Mouse (Mus musculus) gastrocnemius, adult 18-20 months (tissue): ENCODE measurements at regions not wholly inside any gene's neighbourhood (a gene's known extent, or its start where the extent isn't known, plus 50 kb on each side); places are given as distances from the start of the nearest gene placed in this dataset.

Experiments
- DNase-seq: peaks from one replicate; pipeline ENCODE4 v3.0.0; 2021; ENCODE audit warnings: low spot score

- DNase-seq = no peak
These were observed 429.5 kb upstream of the Pbx1 start for GRCm38 (mm10) chr1:168861577-168861976.

GRCm38 (mm10) chr1:168823184-168823583 lies 391.1 kb upstream of the Pbx1 start:
- no peak for DNase-seq

GRCm38 (mm10) chr1:168818381-168818780 lies 386.3 kb upstream of the Pbx1 start:
- no peak for DNase-seq

- no peak for DNase-seq
These were observed 375.0 kb upstream of the Pbx1 start for GRCm38 (mm10) chr1:168807084-168807483.

- DNase-seq = no peak
These were observed 373.4 kb upstream of the Pbx1 start for GRCm38 (mm10) chr1:168805442-168805841.

GRCm38 (mm10) chr1:168801046-168801445 lies 369.0 kb upstream of the Pbx1 start:
- no peak for DNase-seq

GRCm38 (mm10) chr1:168786731-168787130 lies 354.7 kb upstream of the Pbx1 start:
- no peak for DNase-seq

GRCm38 (mm10) chr1:168783851-168784250 lies 351.8 kb upstream of the Pbx1 start:
- DNase-seq = no peak

GRCm38 (mm10) chr1:168764368-168764895 lies 332.4 kb upstream of the Pbx1 start:
- no peak for DNase-seq

GRCm38 (mm10) chr1:168761095-168761494 lies 329.0 kb upstream of the Pbx1 start:
- DNase-seq = no peak

- no peak for DNase-seq
These were observed 328.2 kb upstream of the Pbx1 start for GRCm38 (mm10) chr1:168760239-168760638.

GRCm38 (mm10) chr1:168758835-168759234 lies 326.8 kb upstream of the Pbx1 start:
- DNase-seq = no peak

GRCm38 (mm10) chr1:168754196-168754595 lies 322.1 kb upstream of the Pbx1 start:
- DNase-seq = no peak

- no peak for DNase-seq
These were observed 311.4 kb upstream of the Pbx1 start for GRCm38 (mm10) chr1:168743435-168743834.

GRCm38 (mm10) chr1:168738005-168738404 lies 305.9 kb upstream of the Pbx1 start:
- DNase-seq = no peak

- DNase-seq = no peak
These were observed 305.3 kb upstream of the Pbx1 start for GRCm38 (mm10) chr1:168737277-168737863.

- no peak for DNase-seq
These were observed 301.0 kb upstream of the Pbx1 start for GRCm38 (mm10) chr1:168733066-168733465.

- DNase-seq = no peak
These were observed 277.8 kb upstream of the Pbx1 start for GRCm38 (mm10) chr1:168709836-168710235.

GRCm38 (mm10) chr1:168709017-168709681 lies 277.1 kb upstream of the Pbx1 start:
- DNase-seq = peak; percentile 53

GRCm38 (mm10) chr1:168708161-168708865 lies 276.2 kb upstream of the Pbx1 start:
- peak; percentile 23 for DNase-seq

GRCm38 (mm10) chr1:168697386-168697785 lies 265.3 kb upstream of the Pbx1 start:
- DNase-seq = no peak

GRCm38 (mm10) chr1:168686821-168687220 lies 254.8 kb upstream of the Pbx1 start:
- no peak for DNase-seq

GRCm38 (mm10) chr1:168685147-168685546 lies 253.1 kb upstream of the Pbx1 start:
- no peak for DNase-seq
